13 mouse cellular contexts compared by ENCODE assay signal in the genomic region with DNA sequence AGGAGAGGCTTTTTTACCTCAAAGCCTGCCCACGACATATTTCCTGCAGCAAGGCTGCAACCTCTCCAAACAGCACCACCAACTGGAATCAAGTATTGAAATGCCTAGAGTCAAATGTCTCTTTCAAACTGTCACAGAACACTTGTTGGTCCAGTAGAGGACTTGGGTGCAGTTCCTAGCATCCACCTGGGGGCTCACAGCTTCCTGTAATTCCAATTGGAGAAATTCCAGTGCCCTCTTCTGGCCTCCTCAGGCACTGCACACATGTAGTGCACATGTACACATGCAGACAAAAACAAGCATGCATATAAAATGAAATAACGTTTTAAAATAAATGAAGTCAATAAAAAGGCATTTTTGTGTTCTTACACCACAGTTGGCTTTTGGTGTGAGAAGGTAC. TPM values are rescaled to one million over a fixed set of nuclear protein-coding genes. Genes with fewer than 3 reads are reported as not detected.
"Had no signal": no experiment of that assay in that cellular context is flagged by ENCODE, and none has a peak within 500 bp of the region (broad histone marks: within the 10 kb centered on the region; RNA-seq: fewer than 3 reads in every experiment).

No protein-coding gene starts in this region.

- H3K4me2 ChIP-seq: lung, embryonic 14.5 days; midbrain, embryonic 13.5 days had no signal

- H3K27ac ChIP-seq: kidney, postnatal 0 days; liver, embryonic 14.5 days; macrophage; midbrain, embryonic 13.5 days had no signal

- H3K4me3 ChIP-seq: midbrain, embryonic 13.5 days had no signal

- ATAC-seq: liver, postnatal 0 days; lung, postnatal 0 days; midbrain, embryonic 13.5 days; midbrain, embryonic 16.5 days had no signal

- DNase-seq: kidney, adult 2 months; kidney, postnatal 36 days; layer of hippocampus, adult 9-11 months; liver, postnatal 0 days; lung, embryonic 14.5 days; thymus, postnatal 36 days had no signal

- H3K9me3 ChIP-seq: midbrain, embryonic 13.5 days had no signal

- H3K27me3 ChIP-seq: midbrain, embryonic 13.5 days had no signal

- H3K9ac ChIP-seq: liver, embryonic 14.5 days; liver, postnatal 0 days; lung, embryonic 14.5 days; midbrain, embryonic 13.5 days had no signal

- H3K36me3 ChIP-seq: midbrain, embryonic 13.5 days had no signal

- H3K4me1 ChIP-seq: midbrain, embryonic 13.5 days had no signal

RNA-seq across cellular contexts. Expression of a gene that starts 40.0 kb away (rescaled TPM):
- polyA plus RNA-seq: liver, adult 2 months had no signal
